Mouse (Mus musculus) midbrain, embryonic 14.5 days (tissue): Measurements from ENCODE around the gene Gm28434. TPM values are rescaled to one million over a fixed set of nuclear protein-coding genes. Genes with fewer than 3 reads are reported as not detected.

ENCODE experiments used
- ATAC-seq: fragments of 200-750 bp; cut with Nextera tagmentation; 2 replicates; pipeline ENCODE4 v1.8.0; 2017; ENCODE audit warnings: moderate number of reproducible peaks, moderate library complexity; ENCODE audit not compliant: low FRiP score, low TSS enrichment
- DNase-seq: peaks from one replicate; pipeline ENCODE4 v3.0.0-alpha.2; 2015
- H3K27ac ChIP-seq: fragments of 300-500 bp; sonication (generic); replicated peaks from 2 replicates; pipeline ENCODE4 v1.5.1; 2014; ENCODE audit warnings: mild to moderate bottlenecking, low read depth, low read length, moderate library complexity
- H3K27me3 ChIP-seq: fragments of 300-500 bp; sonication (generic); 2 replicates; pipeline ENCODE4 v1.6.1; 2014; ENCODE audit warnings: low read length, control low read depth, mixed read lengths; ENCODE audit not compliant: control insufficient read depth, insufficient read depth
- H3K36me3 ChIP-seq: fragments of 300-500 bp; sonication (generic); 2 replicates; pipeline ENCODE4 v1.6.1; 2014; ENCODE audit warnings: low read length, control low read depth; ENCODE audit not compliant: control insufficient read depth, insufficient read depth
- H3K4me1 ChIP-seq: fragments of 300-500 bp; sonication (generic); 2 replicates; pipeline ENCODE4 v1.6.1; 2014; ENCODE audit warnings: mild to moderate bottlenecking, antibody characterized with exemption, low read length, control low read depth; ENCODE audit not compliant: control insufficient read depth, insufficient read depth
- H3K4me2 ChIP-seq: fragments of 300-500 bp; sonication (generic); 2 replicates; pipeline ENCODE4 v1.6.1; 2014; ENCODE audit warnings: mild to moderate bottlenecking, low read length, moderate library complexity
- H3K4me3 ChIP-seq: fragments of 300-500 bp; sonication (generic); replicated peaks from 2 replicates; pipeline ENCODE4 v1.5.1; 2014; ENCODE audit warnings: low read depth, low read length
- H3K9ac ChIP-seq: fragments of 300-500 bp; sonication (generic); replicated peaks from 2 replicates; pipeline ENCODE4 v1.6.1; 2014; ENCODE audit warnings: mild to moderate bottlenecking, low read length, moderate library complexity
- H3K9me3 ChIP-seq: fragments of 300-500 bp; sonication (generic); 2 replicates; pipeline ENCODE4 v1.6.1; 2016; ENCODE audit warnings: low read length, control low read depth, mixed read lengths; ENCODE audit not compliant: control insufficient read depth
- WGBS: fragments of 180-500 bp; shearing (Covaris S2); extraction: QIAGEN DNeasy Blood & Tissue Kit; methylation state at CpG from one replicate; pipeline ENCODE4 v1.1.7; 2014; 5-methylcytosine and 5-hydroxymethylcytosine counted together
- polyA plus RNA-seq: library from polyadenylated mRNA; unstranded; fragments of >200 nt; fragmentation: Nextera tagmentation; extraction: Ambion mirVana; gene quantifications from 2 replicates; pipeline ENCODE4 v1.2.1, GENCODE M21; 2014

Gene Gm28434
- polyA plus RNA-seq = not detected in 2 replicates

DNA sequence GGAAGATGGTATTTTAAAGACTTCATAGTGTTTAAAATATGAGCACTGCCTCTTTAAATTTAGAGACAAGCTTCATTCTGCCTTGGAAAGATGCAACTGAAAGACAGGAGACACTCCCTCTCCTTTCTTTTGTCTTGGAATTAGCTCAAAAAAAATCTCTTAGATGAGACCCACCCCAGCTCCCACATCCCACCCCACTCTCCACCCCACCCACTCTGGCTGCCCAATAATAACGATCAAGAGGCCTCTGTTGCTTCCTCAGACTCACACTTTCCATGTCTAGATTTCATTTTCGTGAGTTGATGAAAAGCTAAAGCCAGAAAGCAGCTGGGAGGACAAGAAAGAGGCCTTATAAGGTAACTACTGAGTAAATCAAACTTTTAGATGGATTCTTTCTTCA is at the start of gene Gm28434, which contains the start of gene 2310003L06Rik:
Gm28434 (plus strand) TSS at position 317 of the 400 bp plus-strand sequence.
2310003L06Rik (plus strand) TSS at position 259 of the 400 bp plus-strand sequence.
- Histone ChIP-seq H3K9ac (no peak within 1 kb of the TSS), H3K4me3 (no peak within 1 kb of the TSS), H3K27ac (no peak within 1 kb of the TSS), H3K4me1 (no peaks in the 10 kb centered on the region), H3K9me3 (0 out of 2 replicates have a peak, but pooled peaks cover 2% of the 10 kb centered on the region), H3K36me3 (no peaks in the 10 kb centered on the region), H3K27me3 (no peaks in the 10 kb centered on the region), H3K4me2 (no peak within 1 kb of the TSS)
- DNase-seq = no peak
- ATAC-seq = no peak
- 47% methylated on average over 2 of the region's 2 CpGs for WGBS

DNA sequence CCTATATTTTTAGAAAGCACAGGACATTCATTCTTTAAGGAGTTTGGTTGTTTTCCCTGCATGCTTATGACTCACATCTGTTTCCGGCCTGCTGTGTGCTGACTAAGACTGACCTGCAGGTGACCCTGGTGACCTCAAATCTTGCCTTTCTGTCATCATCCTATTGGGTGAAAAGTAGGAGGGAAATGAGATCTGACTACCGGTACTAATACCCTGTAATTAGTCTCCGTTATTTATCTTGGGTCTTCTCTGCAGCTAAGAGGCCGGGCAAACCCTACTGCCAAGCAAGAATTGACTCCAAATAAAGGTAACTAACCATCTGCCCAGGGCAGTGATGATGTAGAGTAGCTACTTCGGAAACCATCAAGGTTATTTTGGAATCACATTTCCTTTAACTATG is 43.9 kb upstream of the Gm28434 start, which contains the start of gene Csn3:
Csn3 (plus strand) TSS at position 208 of the 400 bp plus-strand sequence.
- DNase-seq = no peak
- WGBS = 28% methylated on average over 5 of the region's 5 CpGs
- H3K9ac ChIP-seq = no peak within 1 kb of the TSS
- H3K4me2 ChIP-seq = no peak within 1 kb of the TSS
- H3K36me3 ChIP-seq = no peaks in the 10 kb centered on the region
- no peaks in the 10 kb centered on the region for H3K9me3 ChIP-seq
- H3K27ac ChIP-seq = no peak within 1 kb of the TSS
- 0 out of 2 replicates have a peak, but pooled peaks have one; percentile 6 for ATAC-seq
- no peak within 1 kb of the TSS for H3K4me3 ChIP-seq
- H3K27me3 ChIP-seq = no peaks in the 10 kb centered on the region
- H3K4me1 ChIP-seq = no peaks in the 10 kb centered on the region

DNA sequence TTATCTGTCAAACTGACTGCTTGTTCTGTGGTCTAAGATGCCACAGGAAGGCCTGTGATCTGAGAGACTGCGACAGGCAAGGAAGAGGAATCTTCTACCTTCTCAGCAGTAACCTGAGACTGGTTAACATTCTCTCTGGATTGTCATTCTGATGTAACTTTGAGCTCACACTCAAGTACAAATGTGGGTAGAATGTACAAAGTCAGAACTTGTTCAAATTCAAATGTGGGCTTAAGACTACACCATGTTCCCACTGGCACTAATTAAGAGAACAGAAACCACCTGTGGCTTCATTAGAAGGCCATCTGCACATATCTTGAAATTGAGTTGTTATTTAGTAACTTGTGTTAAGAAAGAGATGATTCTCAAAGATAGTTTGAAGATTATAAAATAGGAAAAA is 37.7 kb upstream of the Gm28434 start:
- no peaks in the 10 kb centered on the region for H3K4me1 ChIP-seq
- H3K4me3 ChIP-seq = no peak overlapping the region
- ATAC-seq (no peak), DNase-seq (no peak)
- H3K9ac ChIP-seq = no peak overlapping the region
- H3K27me3 ChIP-seq = no peaks in the 10 kb centered on the region
- no peak overlapping the region for H3K4me2 ChIP-seq
- no peaks in the 10 kb centered on the region for H3K9me3 ChIP-seq
- H3K36me3 ChIP-seq = no peaks in the 10 kb centered on the region
- WGBS = 55% methylated on average over 1 of the region's 1 CpGs
- H3K27ac ChIP-seq = no peak overlapping the region

DNA sequence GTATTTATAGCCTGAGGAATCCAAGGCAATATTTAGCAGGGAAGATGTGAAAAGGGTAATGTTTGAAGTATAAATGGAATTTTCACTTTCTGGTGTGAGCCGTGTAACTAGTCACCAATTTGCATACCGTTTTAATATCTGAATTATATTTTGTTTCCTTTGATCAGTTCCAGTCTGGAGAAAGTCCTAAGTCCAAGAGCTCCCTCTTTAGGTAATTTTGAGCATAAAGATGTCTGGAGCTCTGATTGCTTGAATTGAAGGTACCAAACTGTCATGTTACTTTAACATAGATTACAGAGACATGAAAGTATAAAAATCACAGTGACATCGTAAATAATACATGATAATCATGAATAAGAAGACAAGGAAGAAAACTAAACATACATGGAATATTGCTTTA is 28.6 kb upstream of the Gm28434 start:
- 46% methylated on average over 3 of the region's 3 CpGs for WGBS
- H3K9ac ChIP-seq = no peak overlapping the region
- H3K4me3 ChIP-seq = no peak overlapping the region
- H3K27me3 ChIP-seq = no peaks in the 10 kb centered on the region
- peak; percentile 62 for DNase-seq
- no peaks in the 10 kb centered on the region for H3K4me1 ChIP-seq
- no peak for ATAC-seq
- H3K27ac ChIP-seq = no peak overlapping the region
- H3K9me3 ChIP-seq = no peaks in the 10 kb centered on the region
- H3K36me3 ChIP-seq = no peaks in the 10 kb centered on the region
- H3K4me2 ChIP-seq = no peak overlapping the region

DNA sequence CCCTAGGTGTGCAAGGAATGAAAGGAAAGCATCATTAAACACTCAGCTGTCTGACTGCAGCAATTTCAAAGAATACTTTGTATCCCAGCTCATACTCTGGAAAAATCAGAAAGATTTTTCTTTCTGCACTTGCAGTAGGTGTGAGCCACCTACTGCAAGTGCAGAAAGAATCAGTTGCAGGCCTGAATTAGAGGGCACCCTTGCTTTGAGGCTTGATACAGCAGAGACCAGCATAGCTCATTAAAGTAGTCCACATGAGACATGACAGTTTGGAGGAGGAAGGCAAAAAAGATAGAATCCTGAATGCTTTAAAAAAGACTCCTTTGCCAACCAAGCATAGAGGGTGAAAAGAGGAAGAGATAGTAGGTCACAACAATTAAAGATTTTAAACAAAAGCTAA is 26.8 kb upstream of the Gm28434 start:
- Histone ChIP-seq H3K4me3 (no peak overlapping the region), H3K36me3 (no peaks in the 10 kb centered on the region), H3K27ac (no peak overlapping the region), H3K27me3 (no peaks in the 10 kb centered on the region), H3K9me3 (no peaks in the 10 kb centered on the region), H3K4me2 (no peak overlapping the region), H3K4me1 (no peaks in the 10 kb centered on the region), H3K9ac (no peak overlapping the region)
- no peak for DNase-seq
- ATAC-seq = no peak

DNA sequence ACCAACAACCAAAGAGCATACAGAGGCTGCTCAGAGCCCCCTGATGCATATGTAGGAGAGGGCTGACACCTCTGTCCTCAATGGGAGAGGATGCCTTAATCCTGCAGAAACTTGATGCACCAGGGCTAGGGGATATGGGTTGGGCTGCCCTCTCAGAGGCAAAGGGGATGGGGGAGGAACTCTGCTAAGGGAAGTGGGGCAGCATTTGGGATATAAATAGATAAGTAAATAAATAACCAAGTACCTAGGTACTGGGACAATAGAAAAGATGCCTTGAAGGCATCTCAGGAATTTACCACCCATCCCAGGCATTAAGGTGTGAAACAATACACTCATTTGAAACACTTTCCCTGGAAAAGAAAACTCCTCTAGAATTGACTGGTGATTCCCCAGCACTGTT is 17.5 kb upstream of the Gm28434 start:
- Histone ChIP-seq H3K4me2 (no peak overlapping the region), H3K27ac (no peak overlapping the region), H3K4me1 (no peaks in the 10 kb centered on the region), H3K27me3 (no peaks in the 10 kb centered on the region), H3K9me3 (no peaks in the 10 kb centered on the region), H3K36me3 (no peaks in the 10 kb centered on the region), H3K9ac (no peak overlapping the region), H3K4me3 (no peak overlapping the region)
- no peak for DNase-seq
- no peak for ATAC-seq

DNA sequence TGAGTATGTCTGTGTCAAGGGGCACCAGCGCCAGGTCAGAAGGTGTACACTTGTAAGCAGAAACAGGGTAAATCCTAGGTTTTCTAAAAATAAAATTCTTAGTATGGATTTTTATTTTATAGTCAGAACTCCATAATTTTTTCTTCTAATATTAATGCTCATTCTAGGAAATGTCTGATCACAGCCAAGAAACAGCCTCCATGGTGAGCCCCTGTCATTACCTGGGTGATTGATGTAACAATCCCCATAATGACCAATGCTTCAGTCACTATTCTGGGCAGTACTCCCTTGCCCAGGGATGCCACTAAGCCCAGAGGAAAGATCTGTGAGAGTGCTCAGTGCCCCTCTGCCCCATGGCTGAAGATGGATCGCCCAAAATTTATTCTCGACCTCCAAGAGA is 9.8 kb downstream of the Gm28434 start, which contains the start of gene Cabs1:
Cabs1 (plus strand) TSS at position 301 of the 400 bp plus-strand sequence.
- Histone ChIP-seq H3K9ac (no peak within 1 kb of the TSS), H3K27ac (no peak within 1 kb of the TSS), H3K4me1 (no peaks in the 10 kb centered on the region), H3K4me2 (no peak within 1 kb of the TSS), H3K27me3 (no peaks in the 10 kb centered on the region), H3K36me3 (no peaks in the 10 kb centered on the region), H3K9me3 (no peaks in the 10 kb centered on the region), H3K4me3 (no peak within 1 kb of the TSS)
- 89% methylated on average over 3 of the region's 3 CpGs for WGBS
- DNase-seq = no peak
- ATAC-seq = no peak

DNA sequence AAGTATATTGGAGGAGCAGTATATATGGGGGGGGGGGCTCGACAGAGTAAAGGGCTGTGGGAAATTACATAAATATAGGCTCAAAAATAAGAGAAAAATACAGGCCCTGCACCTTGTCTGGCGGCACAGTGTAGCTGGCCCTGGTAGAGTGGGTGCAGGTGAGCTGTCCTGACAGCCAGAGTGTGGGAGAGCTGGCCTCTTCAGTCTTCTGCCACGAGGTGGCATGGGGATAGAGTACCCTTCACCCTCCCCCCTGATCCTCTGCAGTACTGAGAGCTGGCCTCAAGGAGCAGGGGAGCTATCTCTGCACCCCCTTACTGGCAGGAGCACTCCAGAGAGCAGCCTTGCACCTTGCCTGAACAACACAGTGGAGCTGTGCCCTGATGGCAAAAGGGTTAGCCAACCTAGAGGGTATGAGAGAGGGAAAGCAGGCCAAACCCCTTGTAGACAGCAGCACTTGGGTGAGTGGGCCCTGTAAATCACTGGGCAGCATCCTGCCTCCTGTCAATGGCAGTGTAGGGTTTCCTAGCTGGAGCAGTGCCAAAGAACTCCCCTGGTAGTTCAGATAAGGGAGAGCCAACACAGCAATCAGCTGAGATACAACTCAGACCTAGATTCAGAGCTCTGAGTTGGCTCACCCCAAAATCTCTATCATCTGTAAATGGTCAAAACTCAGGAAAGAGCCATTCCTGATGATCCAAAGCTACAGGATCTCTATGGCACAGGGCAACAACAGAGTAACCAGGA is 13.3 kb downstream of the Gm28434 start:
- no peaks in the 10 kb centered on the region for H3K36me3 ChIP-seq
- no peak overlapping the region for H3K4me3 ChIP-seq
- WGBS = 66% methylated on average over 3 of the region's 3 CpGs
- no peaks in the 10 kb centered on the region for H3K4me1 ChIP-seq
- H3K27ac ChIP-seq = no peak overlapping the region
- H3K9ac ChIP-seq = no peak overlapping the region
- H3K9me3 ChIP-seq = no peaks in the 10 kb centered on the region
- no peak overlapping the region for H3K4me2 ChIP-seq
- ATAC-seq (peak; percentile 51), DNase-seq (no peak)
- no peaks in the 10 kb centered on the region for H3K27me3 ChIP-seq

DNA sequence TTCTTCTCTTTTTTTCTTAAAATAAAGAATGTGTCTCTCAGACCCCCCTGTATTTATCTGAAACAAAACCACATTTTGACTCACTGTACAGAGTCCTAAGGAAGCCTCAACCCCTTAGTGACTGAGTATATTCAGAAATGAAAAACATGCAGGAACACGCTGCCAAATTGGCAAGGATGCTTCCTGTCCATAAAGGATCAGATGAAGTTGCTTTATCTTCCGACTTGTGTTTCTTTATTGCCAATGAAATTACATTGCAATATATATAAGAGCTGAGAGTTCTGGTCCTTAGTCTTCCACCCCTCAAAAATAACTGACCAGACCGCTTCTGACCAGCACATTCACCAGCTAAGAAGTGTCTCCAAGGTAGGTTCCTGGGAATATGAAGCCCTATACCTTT is 32.9 kb downstream of the Gm28434 start, which contains the start of gene Smr3a:
Smr3a (plus strand) TSS at position 301 of the 400 bp plus-strand sequence.
- Histone ChIP-seq H3K4me1 (no peaks in the 10 kb centered on the region), H3K27ac (no peak within 1 kb of the TSS), H3K9ac (no peak within 1 kb of the TSS), H3K4me3 (no peak within 1 kb of the TSS), H3K9me3 (no peaks in the 10 kb centered on the region), H3K4me2 (no peak within 1 kb of the TSS), H3K27me3 (no peaks in the 10 kb centered on the region), H3K36me3 (no peaks in the 10 kb centered on the region)
- WGBS = 90% methylated on average over 3 of the region's 3 CpGs
- DNase-seq (no peak), ATAC-seq (no peak)
